Mouse (Mus musculus) ES-E14 (cell line): ENCODE measurements at regions not wholly inside any gene's neighbourhood (a gene's known extent, or its start where the extent isn't known, plus 50 kb on each side); places are given as distances from the start of the nearest gene placed in this dataset.

ENCODE experiments used
- DNase-seq: peaks from one replicate; pipeline ENCODE4 v3.0.0-alpha.2; 2013; ENCODE audit warnings: low read depth, low spot score
- H3K27ac ChIP-seq: 2 replicates; pipeline ENCODE4 v1.5.1; 2012; ENCODE audit warnings: low read depth, mild to moderate bottlenecking, low read length, moderate library complexity, mixed read lengths; ENCODE audit not compliant: poor library complexity, insufficient read depth, severe bottlenecking
- H3K36me3 ChIP-seq: 2 replicates; pipeline ENCODE4 v1.6.1; 2012; ENCODE audit warnings: mild to moderate bottlenecking, low read length, moderate library complexity, mixed read lengths; ENCODE audit not compliant: control insufficient read depth, poor library complexity, insufficient read depth, severe bottlenecking
- H3K4me1 ChIP-seq, 2 experiments: fragments of 150-350 bp in 1 of 2; sonication (generic) in 1 of 2; 2 replicates each; pipeline ENCODE4 v1.6.1; 2012; ENCODE audit warnings: low read length in 2 of 2, mild to moderate bottlenecking in 1 of 2, mixed read lengths in 1 of 2; ENCODE audit not compliant: control insufficient read depth in 2 of 2, insufficient read depth in 2 of 2, poor library complexity in 1 of 2
- H3K4me3 ChIP-seq, 2 experiments: fragments of 150-350 bp in 1 of 2; sonication (generic) in 1 of 2; 2 replicates each; pipeline ENCODE4 v1.5.1; 2012; ENCODE audit warnings: low read length in 2 of 2, low read depth in 1 of 2, mild to moderate bottlenecking in 1 of 2, mixed read lengths in 1 of 2; ENCODE audit not compliant: insufficient read depth in 1 of 2, poor library complexity in 1 of 2, severe bottlenecking in 1 of 2
- H3K9ac ChIP-seq: 2 replicates; pipeline ENCODE4 v1.6.1; 2012; ENCODE audit warnings: low read depth, mild to moderate bottlenecking, low read length, mixed read lengths; ENCODE audit not compliant: poor library complexity, insufficient read depth, severe bottlenecking
- H3K9me3 ChIP-seq: fragments of 150-350 bp; sonication (generic); 2 replicates; pipeline ENCODE4 v1.6.1; 2012; ENCODE audit warnings: low read depth, mild to moderate bottlenecking, low read length; ENCODE audit not compliant: control insufficient read depth, insufficient read depth
- CHD2 ChIP-seq: IDR thresholded peaks from 2 replicates; pipeline ENCODE4 v1.6.1; 2014; ENCODE audit warnings: mild to moderate bottlenecking, low read depth, low read length, inconsistent platforms
- HCFC1 ChIP-seq: IDR thresholded peaks from 2 replicates; pipeline ENCODE4 v1.6.1; 2012; ENCODE audit warnings: low read length, inconsistent platforms, borderline replicate concordance; ENCODE audit not compliant: insufficient read depth
- MAFK ChIP-seq: IDR thresholded peaks from 2 replicates; pipeline ENCODE4 v1.6.1; 2014; ENCODE audit warnings: mild to moderate bottlenecking, low read depth, low read length, inconsistent platforms; ENCODE audit not compliant: insufficient read depth
- ZC3H11A ChIP-seq: IDR thresholded peaks from 2 replicates; pipeline ENCODE4 v1.6.1; 2012; ENCODE audit warnings: low read depth, mild to moderate bottlenecking, inconsistent platforms, low read length, borderline replicate concordance
- ZNF384 ChIP-seq: IDR thresholded peaks from 2 replicates; pipeline ENCODE4 v1.6.1; 2012; ENCODE audit warnings: low read depth, low read length, inconsistent platforms
- in situ Hi-C, 2 experiments: fragments of 600-800 bp; cut with MboI; formaldehyde crosslinking; loops; one replicate each; pipeline ENCODE4 v1.15.1; 2025; ENCODE audit warnings: low sequenced_read_pairs in 2 of 2, inconsistent platforms in 1 of 2; ENCODE audit not compliant: unreplicated experiment in 2 of 2

DNA sequence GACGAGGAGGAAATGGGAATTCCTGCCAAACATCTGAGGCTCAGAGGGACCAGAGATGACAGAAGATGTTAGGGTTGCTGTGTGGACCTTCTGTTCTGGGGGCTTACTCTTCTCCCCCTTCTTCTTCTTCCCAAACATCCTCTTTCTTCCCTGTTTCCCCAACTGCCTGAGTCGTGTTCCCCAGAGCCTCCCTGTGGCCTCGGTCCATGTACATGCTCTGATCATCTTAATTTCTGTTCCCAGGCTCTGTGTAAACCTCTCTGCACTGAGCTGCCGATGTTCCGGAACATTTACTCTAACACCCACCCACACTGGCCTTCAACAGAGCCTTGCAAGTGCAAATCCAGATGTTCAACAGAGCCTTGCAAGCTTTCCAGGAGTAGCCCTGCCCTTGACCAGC, 90.1 kb upstream of the Adra1d start:
- no peak overlapping the region for H3K4me3 ChIP-seq
- H3K9ac ChIP-seq: no peak overlapping the region
- no peak for DNase-seq
- H3K9me3 ChIP-seq: peaks cover 3% of the 10 kb centered on the region; the same call in 1 of the 2 replicates
- no peak overlapping the region for H3K27ac ChIP-seq
- no peak for TF ChIP-seq ZC3H11A
- TF ChIP-seq HCFC1: no peak
- no peak for TF ChIP-seq ZNF384
- TF ChIP-seq MAFK: no peak
- no peak for TF ChIP-seq CHD2
- H3K4me1 ChIP-seq: no peaks in the 10 kb centered on the region
- in situ Hi-C loops: no loop called here
- no peaks in the 10 kb centered on the region for H3K36me3 ChIP-seq

DNA sequence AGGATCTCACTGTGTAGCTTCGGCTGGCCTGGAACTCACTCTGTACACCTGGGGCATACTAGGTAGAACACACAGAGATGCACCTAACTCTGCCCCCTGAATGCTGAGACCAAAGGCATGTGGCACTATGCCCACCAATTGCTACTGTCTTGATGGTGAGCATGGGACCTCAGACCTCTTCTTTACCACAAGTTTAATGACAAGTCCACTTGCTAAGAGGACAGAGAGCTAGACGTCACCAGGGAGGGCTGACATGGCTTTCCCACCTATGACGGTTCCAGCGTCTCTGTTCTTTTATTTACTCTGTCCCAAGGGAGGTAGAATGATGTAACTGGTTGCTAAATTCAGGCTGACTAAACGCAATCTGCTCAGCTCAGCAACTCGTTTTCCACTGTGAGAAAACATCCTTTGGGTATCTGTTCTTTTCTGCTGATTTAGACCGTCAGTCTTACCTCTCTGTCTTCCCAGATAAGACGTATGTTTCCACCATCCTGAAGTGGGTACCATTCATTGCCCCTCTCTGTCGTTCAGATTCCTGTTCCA, 88.6 kb upstream of the Adra1d start:
- Histone ChIP-seq H3K36me3 (no peaks in the 10 kb centered on the region), H3K9ac (no peak overlapping the region), H3K9me3 (peaks cover 3% of the 10 kb centered on the region; the same call in 1 of the 2 replicates), H3K4me3 (no peak overlapping the region), H3K4me1 (no peaks in the 10 kb centered on the region), H3K27ac (no peak overlapping the region)
- TF ChIP-seq HCFC1 (no peak), ZC3H11A (no peak), MAFK (no peak), CHD2 (no peak), ZNF384 (no peak)
- in situ Hi-C loops: no loop called here
- no peak for DNase-seq

DNA sequence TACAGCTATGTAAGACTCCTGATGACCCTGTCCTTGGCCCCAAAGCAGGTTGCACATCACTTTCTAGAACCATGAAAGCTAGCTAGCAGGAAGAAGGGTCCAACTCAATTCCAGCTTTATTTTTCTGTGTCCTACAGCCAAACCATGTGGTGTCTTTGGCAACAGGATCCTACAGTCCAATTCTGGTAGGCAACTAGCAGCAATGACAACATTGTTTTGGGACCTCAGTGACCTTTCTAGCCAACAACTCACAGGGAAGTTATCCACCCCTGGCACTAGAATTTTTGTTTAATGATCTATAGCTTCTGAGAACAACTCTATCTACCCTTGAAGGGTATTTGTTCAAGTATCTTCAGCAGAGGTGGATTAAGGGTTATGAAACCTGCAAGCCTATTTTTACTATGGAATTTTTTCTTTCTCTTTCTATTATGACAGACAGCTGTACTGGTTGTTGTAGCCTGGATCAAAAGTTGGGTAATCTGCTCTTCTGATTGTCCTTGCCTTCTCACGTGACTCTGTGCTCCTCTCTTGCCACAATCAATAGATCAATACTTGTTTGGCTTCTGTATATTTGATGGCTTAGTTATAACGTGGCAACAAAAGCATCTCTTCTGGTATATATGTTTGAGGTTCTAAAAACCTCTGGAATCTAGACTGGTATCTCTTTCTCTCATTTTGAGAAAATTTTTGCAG, 82.2 kb upstream of the Adra1d start:
- Histone ChIP-seq H3K9me3 (peaks cover 5% of the 10 kb centered on the region; the same call in 1 of the 2 replicates), H3K9ac (no peak overlapping the region), H3K27ac (no peak overlapping the region), H3K4me3 (no peak overlapping the region), H3K4me1 (no peaks in the 10 kb centered on the region), H3K36me3 (no peaks in the 10 kb centered on the region)
- TF ChIP-seq CHD2 (no peak), ZC3H11A (no peak), HCFC1 (no peak), MAFK (no peak), ZNF384 (no peak)
- no peak for DNase-seq
- in situ Hi-C loops: no loop called here

DNA sequence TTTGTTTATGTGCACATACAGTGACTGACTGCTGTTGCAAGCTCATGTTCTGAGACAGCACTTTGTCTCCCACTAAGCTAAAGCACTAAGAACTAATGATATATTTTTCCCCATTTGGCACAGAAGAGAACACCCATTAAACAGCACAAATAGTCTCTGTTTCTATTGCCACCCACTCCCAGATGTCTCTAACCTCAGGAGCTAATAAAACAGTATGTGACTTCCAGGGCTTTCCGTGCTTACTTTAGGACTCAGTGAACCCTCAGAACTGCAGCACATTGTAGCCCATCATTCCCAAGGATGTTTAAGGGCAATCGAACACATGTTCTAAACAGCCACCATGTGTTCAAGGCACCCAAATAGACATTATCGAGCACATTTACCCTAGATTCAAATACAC, 80.4 kb upstream of the Adra1d start:
- TF ChIP-seq HCFC1 (no peak), CHD2 (no peak), ZNF384 (no peak), ZC3H11A (no peak), MAFK (no peak)
- H3K36me3 ChIP-seq: no peaks in the 10 kb centered on the region
- no peak overlapping the region for H3K4me3 ChIP-seq
- no peak for DNase-seq
- 0 out of 2 replicates have a peak, but pooled peaks cover 2% of the 10 kb centered on the region for H3K9me3 ChIP-seq
- no peaks in the 10 kb centered on the region for H3K4me1 ChIP-seq
- in situ Hi-C loops: no loop called here
- no peak overlapping the region for H3K9ac ChIP-seq
- no peak overlapping the region for H3K27ac ChIP-seq

DNA sequence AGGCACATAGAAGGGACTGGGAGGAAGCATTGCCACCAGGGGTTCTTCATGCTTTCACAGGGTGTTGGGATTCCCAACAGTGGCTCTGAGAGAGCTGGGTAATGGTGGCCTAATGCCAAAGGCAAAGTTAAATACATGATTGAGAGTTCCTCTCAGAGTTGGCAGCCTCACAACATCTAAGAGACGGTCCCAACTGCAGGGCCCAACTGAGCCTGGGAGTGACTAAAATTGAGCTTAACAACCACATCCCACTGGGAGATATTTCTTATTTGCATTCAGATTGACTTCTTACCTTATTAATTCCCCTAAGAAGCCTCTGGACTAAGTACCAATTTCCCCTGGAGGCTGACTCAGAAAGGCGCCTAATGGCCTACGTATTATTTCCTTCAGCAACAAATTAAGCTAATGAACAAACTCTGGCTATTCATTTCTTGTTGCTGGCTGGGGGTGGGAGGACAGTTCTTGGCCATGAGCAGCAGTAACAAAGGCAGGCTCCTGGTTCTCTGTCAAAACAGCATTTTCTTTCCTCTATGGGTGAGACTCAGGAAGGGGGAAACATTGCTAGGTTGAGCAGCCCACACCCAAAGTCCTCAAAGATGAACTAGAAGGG, 77.0 kb upstream of the Adra1d start:
- no peak for TF ChIP-seq HCFC1
- no peak for TF ChIP-seq ZNF384
- no peak for TF ChIP-seq CHD2
- no peak for TF ChIP-seq ZC3H11A
- no peak for TF ChIP-seq MAFK
- no peak overlapping the region for H3K9ac ChIP-seq
- no peaks in the 10 kb centered on the region for H3K36me3 ChIP-seq
- no peak for DNase-seq
- in situ Hi-C loops: no loop called here
- no peaks in the 10 kb centered on the region for H3K4me1 ChIP-seq
- no peak overlapping the region for H3K27ac ChIP-seq
- no peaks in the 10 kb centered on the region for H3K9me3 ChIP-seq
- no peak overlapping the region for H3K4me3 ChIP-seq
